Mouse (Mus musculus) stomach, embryonic 14.5 days (tissue): Measurements from ENCODE around the gene Zfp36. TPM values are rescaled to one million over a fixed set of nuclear protein-coding genes. Genes with fewer than 3 reads are reported as not detected.

ENCODE experiments used
- ATAC-seq: fragments of 200-750 bp; cut with Nextera tagmentation; 2 replicates; pipeline ENCODE4 v1.8.0; 2017; ENCODE audit warnings: low read depth, moderate TSS enrichment; ENCODE audit not compliant: insufficient number of reproducible peaks, insufficient read depth, low FRiP score
- H3K27ac ChIP-seq: fragments of 300-500 bp; sonication (generic); 2 replicates; pipeline ENCODE4 v1.5.1; 2014; ENCODE audit warnings: mild to moderate bottlenecking, low read length, moderate library complexity, mixed read lengths
- H3K27me3 ChIP-seq: fragments of 300-500 bp; sonication (generic); 2 replicates; pipeline ENCODE4 v1.6.1; 2014; ENCODE audit warnings: low read length, control low read depth, mixed read lengths; ENCODE audit not compliant: control insufficient read depth, insufficient read depth
- H3K36me3 ChIP-seq: fragments of 300-500 bp; sonication (generic); 2 replicates; pipeline ENCODE4 v1.6.1; 2014; ENCODE audit warnings: mild to moderate bottlenecking, control low read depth, low read length, moderate library complexity, mixed read lengths; ENCODE audit not compliant: control insufficient read depth, insufficient read depth
- H3K4me1 ChIP-seq: fragments of 300-500 bp; sonication (generic); 2 replicates; pipeline ENCODE4 v1.6.1; 2014; ENCODE audit warnings: low read length, control low read depth, mixed read lengths; ENCODE audit not compliant: control insufficient read depth, insufficient read depth
- H3K4me2 ChIP-seq: fragments of 300-500 bp; sonication (generic); replicated peaks from 2 replicates; pipeline ENCODE4 v1.6.1; 2014; ENCODE audit warnings: low read depth, low read length, control low read depth
- H3K4me3 ChIP-seq: fragments of 300-500 bp; sonication (generic); 2 replicates; pipeline ENCODE4 v1.5.1; 2014; ENCODE audit warnings: low read depth, low read length, control low read depth
- H3K9ac ChIP-seq: fragments of 300-500 bp; sonication (generic); replicated peaks from 2 replicates; pipeline ENCODE4 v1.6.1; 2014; ENCODE audit warnings: low read depth, mild to moderate bottlenecking, control low read depth, low read length, moderate library complexity, mixed read lengths
- H3K9me3 ChIP-seq: fragments of 300-500 bp; sonication (generic); 2 replicates; pipeline ENCODE4 v1.6.1; 2016; ENCODE audit warnings: low read depth, low read length, control low read depth; ENCODE audit not compliant: control insufficient read depth
- WGBS: fragments of 180-500 bp; shearing (Covaris S2); extraction: QIAGEN DNeasy Blood & Tissue Kit; methylation state at CpG from one replicate; pipeline ENCODE4 v1.1.7; 2014; 5-methylcytosine and 5-hydroxymethylcytosine counted together
- polyA plus RNA-seq: library from polyadenylated mRNA; unstranded; fragments of >200 nt; fragmentation: Nextera tagmentation; extraction: Ambion mirVana; gene quantifications from 2 replicates; pipeline ENCODE4 v1.2.1, GENCODE M21; 2014

The Zfp36 gene
- polyA plus RNA-seq, 1 experiment from 2014 or later, result 15.5 TPM

DNA sequence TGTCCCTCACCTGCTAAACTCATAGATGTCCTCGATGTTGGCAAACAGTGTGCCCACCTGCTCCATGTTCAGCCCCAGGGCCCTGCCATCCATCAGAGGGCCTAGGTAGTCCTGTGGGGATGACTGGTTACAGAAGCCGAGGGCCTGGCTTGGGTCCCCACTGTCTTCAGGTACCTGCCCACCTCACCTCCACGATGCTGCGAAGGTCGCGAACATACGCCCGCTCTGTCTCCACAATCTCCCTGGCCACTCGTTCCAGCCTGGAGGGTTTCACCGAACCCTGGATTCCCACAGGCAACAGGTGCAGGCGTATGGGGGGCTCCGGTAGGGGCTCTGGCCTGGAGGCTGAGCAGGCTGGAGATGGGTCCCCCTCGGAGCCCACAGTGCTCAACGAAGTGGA is 10.0 kb downstream of the Zfp36 start:
- H3K4me1 ChIP-seq, result peaks cover 19% of the 10 kb centered on the region
- H3K9ac ChIP-seq, result no peak overlapping the region
- peaks cover 43% of the 10 kb centered on the region for H3K36me3 ChIP-seq
- H3K4me2 ChIP-seq, result peak overlapping the region; percentile 91
- no peak overlapping the region for H3K27ac ChIP-seq
- WGBS, result 92% methylated on average over 14 of the region's 14 CpGs
- H3K4me3 ChIP-seq, result peak overlapping the region; percentile 92; the same call in 1 of the 2 replicates
- ATAC-seq, result no peak
- H3K9me3 ChIP-seq, result no peaks in the 10 kb centered on the region
- no peaks in the 10 kb centered on the region for H3K27me3 ChIP-seq

DNA sequence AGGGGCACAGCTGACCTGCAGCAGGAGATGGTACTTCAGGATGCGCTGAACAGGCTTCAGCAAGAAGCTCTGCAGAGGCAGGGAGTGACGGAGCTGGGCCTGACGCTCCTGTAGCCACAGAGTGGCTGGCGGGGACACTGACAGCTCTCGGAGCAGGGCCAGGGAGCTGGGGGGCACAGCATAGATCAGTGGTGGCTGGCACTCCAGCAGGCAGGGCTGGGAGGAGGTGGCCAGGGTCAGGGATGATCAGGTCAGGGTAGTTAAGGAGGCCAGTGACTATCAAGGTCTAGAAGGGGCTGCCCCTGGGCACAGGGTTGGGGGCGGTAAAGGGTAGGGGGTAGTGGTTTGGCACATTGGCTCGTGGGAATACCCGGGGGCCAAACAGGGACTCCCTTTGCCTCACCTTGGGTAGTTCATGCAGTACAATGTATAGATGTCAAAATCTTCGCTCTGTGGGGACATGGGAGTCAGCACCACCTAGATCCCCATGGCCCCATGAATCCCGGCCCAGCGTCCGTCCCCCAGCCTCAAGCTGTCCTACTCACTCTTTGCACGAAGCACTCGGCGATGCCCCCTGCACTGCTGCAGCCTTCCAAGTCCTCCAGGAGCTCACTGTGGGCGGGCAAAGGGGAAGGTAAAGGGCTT is 11.7 kb downstream of the Zfp36 start:
- Histone ChIP-seq H3K9me3 (no peaks in the 10 kb centered on the region), H3K4me3 (no peak overlapping the region), H3K27ac (no peak overlapping the region), H3K4me1 (peaks cover 14% of the 10 kb centered on the region), H3K36me3 (peaks cover 59% of the 10 kb centered on the region), H3K27me3 (no peaks in the 10 kb centered on the region), H3K9ac (no peak overlapping the region), H3K4me2 (no peak overlapping the region)
- WGBS, result 89% methylated on average over 16 of the region's 16 CpGs
- no peak for ATAC-seq

DNA sequence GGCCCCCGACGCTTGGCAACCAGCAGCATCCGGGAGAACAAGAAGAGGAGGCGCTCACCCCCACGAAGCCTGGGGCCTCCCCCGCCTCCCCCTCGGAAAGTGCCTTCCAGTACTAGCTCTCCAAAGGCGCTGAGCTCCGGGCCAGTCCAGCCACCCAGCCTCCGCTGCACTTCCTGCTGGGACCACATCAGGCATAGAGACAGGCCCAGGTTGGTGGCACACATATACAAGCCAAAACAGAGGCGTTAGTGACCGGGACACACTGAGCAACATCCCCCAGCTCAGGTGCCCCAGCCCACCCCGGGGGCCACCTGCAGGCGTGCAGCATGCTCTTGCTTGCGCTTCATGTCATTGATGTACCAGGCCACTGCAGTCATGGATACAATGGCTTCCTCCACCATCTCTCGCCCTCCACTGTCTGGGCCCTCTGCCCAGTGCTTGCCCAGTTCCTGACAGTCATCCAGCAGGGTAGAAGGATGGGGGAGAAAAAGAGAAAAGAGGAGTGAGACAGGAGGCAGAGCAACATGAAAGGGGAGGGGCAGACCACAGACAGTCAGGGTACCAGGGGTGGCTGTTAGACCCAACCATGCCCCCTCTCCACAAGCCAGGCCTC is 12.3 kb downstream of the Zfp36 start:
- H3K36me3 ChIP-seq, result peaks cover 61% of the 10 kb centered on the region
- H3K9ac ChIP-seq, result no peak overlapping the region
- H3K27me3 ChIP-seq, result no peaks in the 10 kb centered on the region
- H3K4me3 ChIP-seq, result no peak overlapping the region
- H3K9me3 ChIP-seq, result no peaks in the 10 kb centered on the region
- WGBS, result 89% methylated on average over 16 of the region's 16 CpGs
- H3K27ac ChIP-seq, result no peak overlapping the region
- H3K4me2 ChIP-seq, result no peak overlapping the region
- ATAC-seq, result no peak
- peaks cover 14% of the 10 kb centered on the region for H3K4me1 ChIP-seq

DNA sequence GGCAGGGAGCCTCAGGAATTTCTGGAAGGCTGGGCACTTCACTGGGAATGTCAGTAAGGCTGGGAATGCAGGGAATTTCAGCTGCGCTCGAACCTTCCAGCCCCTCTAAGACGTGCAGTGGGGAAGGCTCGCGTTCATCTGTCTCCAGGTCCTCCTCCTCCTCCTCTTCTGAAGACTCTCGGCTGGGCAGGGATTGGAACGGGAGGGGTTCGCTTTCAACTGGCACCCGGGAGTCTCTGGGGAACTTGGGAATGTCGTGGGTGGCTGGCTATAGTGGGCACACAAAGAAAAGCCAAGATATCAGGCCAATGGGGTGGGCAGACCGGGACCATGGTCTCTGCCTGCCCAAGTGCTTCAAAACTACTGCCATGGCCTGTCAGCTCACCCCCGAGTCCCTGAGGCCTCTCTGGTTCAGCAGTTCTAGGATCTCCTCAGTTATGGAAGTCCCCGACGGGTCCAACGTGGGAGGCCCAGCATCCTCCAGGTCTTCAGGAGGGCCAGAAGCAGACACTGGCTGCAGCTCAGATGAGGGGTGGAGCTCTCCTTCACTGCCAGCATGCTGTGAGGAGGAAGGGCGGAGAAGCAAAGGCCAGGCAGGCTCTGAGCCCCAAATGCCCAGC is 17.5 kb downstream of the Zfp36 start:
- Histone ChIP-seq H3K4me3 (no peak overlapping the region), H3K36me3 (peaks cover 77% of the 10 kb centered on the region), H3K27me3 (no peaks in the 10 kb centered on the region), H3K9me3 (no peaks in the 10 kb centered on the region), H3K4me1 (peaks cover 16% of the 10 kb centered on the region), H3K4me2 (no peak overlapping the region), H3K9ac (no peak overlapping the region), H3K27ac (no peak overlapping the region)
- WGBS, result 86% methylated on average over 16 of the region's 16 CpGs
- no peak for ATAC-seq

DNA sequence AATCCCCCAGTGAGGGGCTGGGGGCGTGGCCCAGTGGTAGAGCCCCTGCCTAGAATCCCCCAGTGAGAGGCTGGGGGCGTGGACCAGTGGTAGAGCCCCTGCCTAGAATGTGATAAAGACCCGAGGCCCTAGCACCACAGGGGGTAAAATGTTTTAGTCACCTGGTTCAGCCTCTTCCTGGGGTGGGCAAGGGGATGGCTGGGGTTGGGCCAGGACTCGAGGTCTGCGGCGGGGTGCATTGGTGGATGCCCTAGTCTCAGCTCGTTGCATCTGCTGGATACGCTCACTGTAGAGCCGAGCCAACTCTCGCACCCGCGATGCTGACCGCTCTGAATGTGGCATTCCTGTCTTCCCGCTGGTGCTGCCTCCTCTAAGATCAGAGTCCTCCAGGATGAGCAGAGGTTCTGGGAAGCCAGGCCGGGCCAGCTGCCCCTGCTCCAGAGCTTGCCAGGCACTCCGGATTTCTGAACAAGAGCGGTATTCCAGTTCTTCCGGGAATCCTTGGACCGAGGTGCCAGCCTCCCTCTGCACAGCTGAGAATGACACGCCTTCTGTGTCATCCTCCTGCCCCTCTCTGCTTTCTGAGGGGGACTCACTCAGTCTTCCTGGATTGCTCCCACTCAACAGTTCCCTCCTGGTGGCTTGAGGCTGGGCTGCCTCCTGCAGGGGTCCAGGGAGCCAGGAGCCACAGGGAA is 18.3 kb downstream of the Zfp36 start:
- Histone ChIP-seq H3K27me3 (no peaks in the 10 kb centered on the region), H3K4me1 (peaks cover 23% of the 10 kb centered on the region), H3K9me3 (no peaks in the 10 kb centered on the region), H3K4me3 (no peak overlapping the region), H3K36me3 (peaks cover 69% of the 10 kb centered on the region), H3K4me2 (no peak overlapping the region), H3K27ac (no peak overlapping the region), H3K9ac (no peak overlapping the region)
- WGBS, result 96% methylated on average over 19 of the region's 20 CpGs
- no peak for ATAC-seq

DNA sequence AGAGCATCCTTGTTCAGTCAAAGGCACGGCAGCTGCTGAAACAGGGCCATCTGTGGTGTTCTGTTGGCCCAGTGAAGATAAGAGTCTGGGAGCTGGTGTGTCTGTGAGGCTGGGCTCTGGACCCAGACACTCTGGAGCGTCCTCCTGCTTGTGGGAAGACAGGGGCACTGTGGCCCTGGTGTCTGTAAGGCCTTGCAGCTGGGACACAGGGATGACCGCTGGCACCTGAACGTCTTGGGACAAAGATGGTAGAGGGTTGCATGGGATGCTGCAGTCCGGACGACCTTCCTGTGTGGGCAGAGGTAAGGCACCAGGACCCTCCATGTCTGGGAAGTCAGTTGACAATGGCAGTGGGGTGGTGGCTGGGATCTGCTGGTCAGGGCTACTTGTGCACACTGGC is 19.8 kb downstream of the Zfp36 start:
- H3K9me3 ChIP-seq, result no peaks in the 10 kb centered on the region
- H3K27ac ChIP-seq, result no peak overlapping the region
- peaks cover 54% of the 10 kb centered on the region for H3K36me3 ChIP-seq
- WGBS, result 85% methylated on average over 6 of the region's 6 CpGs
- no peak overlapping the region for H3K4me3 ChIP-seq
- no peak for ATAC-seq
- peaks cover 27% of the 10 kb centered on the region for H3K4me1 ChIP-seq
- no peak overlapping the region for H3K4me2 ChIP-seq
- H3K9ac ChIP-seq, result no peak overlapping the region
- H3K27me3 ChIP-seq, result no peaks in the 10 kb centered on the region

DNA sequence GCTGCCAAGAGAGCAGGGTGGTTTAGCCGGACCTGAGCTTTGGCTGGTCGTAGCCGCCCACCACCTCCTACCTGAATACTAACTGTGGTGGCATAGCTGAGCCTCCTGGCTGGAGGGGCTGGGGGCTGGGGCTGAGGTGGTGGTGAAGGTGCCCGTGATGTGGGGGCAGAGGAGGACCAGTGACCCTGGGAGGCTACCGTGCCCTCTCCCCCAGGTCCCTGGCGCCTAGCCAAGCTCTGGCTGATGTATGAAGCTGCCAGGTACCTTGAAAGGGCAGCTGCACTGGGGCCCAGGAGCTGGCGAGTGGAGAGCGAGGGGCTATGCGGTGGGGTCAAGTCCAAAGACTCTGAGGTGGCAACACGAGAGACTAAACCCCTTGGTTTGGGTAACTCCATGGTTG is 20.2 kb downstream of the Zfp36 start:
- 84% methylated on average over 10 of the region's 10 CpGs for WGBS
- Histone ChIP-seq H3K4me1 (peaks cover 27% of the 10 kb centered on the region), H3K9me3 (no peaks in the 10 kb centered on the region), H3K4me3 (no peak overlapping the region), H3K36me3 (peaks cover 50% of the 10 kb centered on the region), H3K27ac (no peak overlapping the region), H3K27me3 (no peaks in the 10 kb centered on the region), H3K4me2 (no peak overlapping the region), H3K9ac (no peak overlapping the region)
- no peak for ATAC-seq

DNA sequence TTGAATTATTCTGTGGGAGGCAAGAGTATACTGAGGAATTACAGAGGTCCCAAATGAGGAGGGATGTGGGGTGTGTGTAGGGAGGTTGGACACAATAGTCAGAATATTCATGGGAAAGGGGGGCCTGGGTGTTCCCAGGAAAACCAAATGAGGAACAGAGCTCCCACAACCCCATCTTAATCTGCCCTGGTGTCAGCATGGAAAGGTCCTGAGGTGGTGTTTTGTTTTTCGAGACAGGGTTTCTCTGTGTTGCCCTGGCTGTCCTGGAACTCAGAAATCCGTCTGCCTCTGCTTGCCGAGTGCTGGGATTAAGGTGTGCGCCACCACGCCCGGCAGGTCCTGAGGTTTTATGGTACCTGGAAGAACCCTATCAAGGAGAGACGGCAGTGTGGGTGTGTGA is 21.6 kb downstream of the Zfp36 start:
- H3K9ac ChIP-seq, result no peak overlapping the region
- H3K36me3 ChIP-seq, result peaks cover 49% of the 10 kb centered on the region
- H3K27ac ChIP-seq, result peak overlapping the region; percentile 45; the same call in 1 of the 2 replicates
- ATAC-seq, result no peak
- WGBS, result 56% methylated on average over 7 of the region's 7 CpGs
- H3K9me3 ChIP-seq, result no peaks in the 10 kb centered on the region
- no peaks in the 10 kb centered on the region for H3K27me3 ChIP-seq
- H3K4me3 ChIP-seq, result no peak overlapping the region
- peaks cover 27% of the 10 kb centered on the region for H3K4me1 ChIP-seq
- no peak overlapping the region for H3K4me2 ChIP-seq
